Mouse (Mus musculus): ENCODE data around the gene Aldh4a1. TPM values are rescaled to one million over a fixed set of nuclear protein-coding genes. Genes with fewer than 3 reads are reported as not detected.
A peak's percentile ranks its signal among the peaks of the same experiment; 100 is the strongest.

Gene Aldh4a1
- polyA plus RNA-seq, 1 experiment: 6.7 TPM

DNA sequence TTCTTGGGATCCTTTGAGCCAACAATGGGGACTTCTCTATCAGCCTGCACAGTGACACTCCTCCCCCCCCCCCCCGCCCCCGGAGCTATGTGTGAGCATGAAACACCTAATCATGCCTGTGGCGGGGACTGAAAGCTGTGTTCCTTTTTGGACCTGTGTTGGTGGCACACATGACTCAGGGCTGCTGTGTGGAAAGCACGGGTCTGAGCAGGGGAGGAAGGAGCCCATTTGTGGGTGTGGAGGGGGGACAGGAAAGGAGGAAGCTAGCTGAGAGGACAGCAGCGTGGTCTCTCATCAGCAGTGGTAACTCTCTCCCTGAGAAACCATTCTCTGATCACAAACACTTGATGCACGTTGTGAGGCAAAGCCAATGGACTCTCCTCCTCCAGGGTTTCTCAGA lies 18.1 kb downstream of the Aldh4a1 start:
- Histone ChIP-seq H3K36me3 (ENCODE audit: control insufficient read depth, insufficient read depth) (no peaks in the 10 kb centered on the region), H3K79me3 (ENCODE audit: low read depth) (no peaks in the 10 kb centered on the region), H3K79me2 (ENCODE audit: control insufficient read depth, insufficient read depth) (no peaks in the 10 kb centered on the region), H3K27me3 (ENCODE audit: control insufficient read depth, insufficient read depth, insufficient read length) (no peaks in the 10 kb centered on the region), H3K4me3 (ENCODE audit: insufficient read depth, poor library complexity, severe bottlenecking) (no peak overlapping the region), H3ac (ENCODE audit: control insufficient read depth, insufficient read length, low read depth) (no peak overlapping the region)
- TF ChIP-seq USF1 (IDR thresholded peaks at IDR 0.05; ENCODE audit: low read depth) (no peak), MYOD1 (IDR thresholded peaks at IDR 0.05; ENCODE audit: control insufficient read depth, insufficient read length, low read depth) (no peak), MAX (IDR thresholded peaks at IDR 0.05) (no peak)

GRCm38 (mm10) chr4:139641829-139642425 lies 19.3 kb downstream of the Aldh4a1 start:
- Histone ChIP-seq H3K4me3 (ENCODE audit: insufficient read depth, poor library complexity, severe bottlenecking) (no peak overlapping the region), H3K79me2 (ENCODE audit: control insufficient read depth, insufficient read depth) (no peaks in the 10 kb centered on the region), H3K79me3 (ENCODE audit: low read depth) (no peaks in the 10 kb centered on the region), H3K27me3 (ENCODE audit: control insufficient read depth, insufficient read depth, insufficient read length) (no peaks in the 10 kb centered on the region), H3K36me3 (ENCODE audit: control insufficient read depth, insufficient read depth) (no peaks in the 10 kb centered on the region), H3ac (ENCODE audit: control insufficient read depth, insufficient read length, low read depth) (no peak overlapping the region)
- TF ChIP-seq CTCF (IDR thresholded peaks at IDR 0.05; ENCODE audit: control insufficient read depth, insufficient read depth, insufficient read length): no peak
- no peak for TF ChIP-seq USF1 (IDR thresholded peaks at IDR 0.05; ENCODE audit: low read depth)

DNA sequence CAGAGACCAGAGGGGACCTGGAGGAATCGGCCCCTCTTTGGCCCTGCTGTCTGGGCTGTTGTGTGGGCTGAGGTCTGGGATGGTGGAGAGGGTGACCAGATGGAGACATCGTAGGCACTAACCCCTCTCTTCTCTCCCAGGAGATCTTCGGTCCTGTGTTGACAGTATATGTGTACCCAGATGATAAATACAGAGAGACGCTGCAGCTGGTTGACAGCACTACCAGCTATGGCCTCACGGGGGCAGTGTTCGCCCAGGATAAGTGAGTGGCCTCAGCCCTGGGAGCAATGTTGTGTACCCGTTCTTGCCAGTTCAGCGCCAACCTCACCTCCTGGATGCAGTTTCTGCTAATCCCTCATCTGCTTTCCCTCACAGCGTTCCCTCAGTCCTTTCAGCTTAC lies 21.3 kb downstream of the Aldh4a1 start:
- H3K36me3 ChIP-seq (ENCODE audit: control insufficient read depth, insufficient read depth): no peaks in the 10 kb centered on the region
- H3K79me2 ChIP-seq (ENCODE audit: control insufficient read depth, insufficient read depth): no peaks in the 10 kb centered on the region
- H3K79me3 ChIP-seq (ENCODE audit: low read depth): no peaks in the 10 kb centered on the region
- TF ChIP-seq CEBPB (IDR thresholded peaks at IDR 0.05; ENCODE audit: low read depth) (no peak), CTCF (IDR thresholded peaks at IDR 0.05; ENCODE audit: control insufficient read depth, insufficient read depth, insufficient read length) (peak; percentile 85)
- no peaks in the 10 kb centered on the region for H3K27me3 ChIP-seq (ENCODE audit: control insufficient read depth, insufficient read depth, insufficient read length)
- H3ac ChIP-seq (ENCODE audit: control insufficient read depth, insufficient read length, low read depth): no peak overlapping the region
- no peak overlapping the region for H3K4me3 ChIP-seq (ENCODE audit: insufficient read depth, poor library complexity, severe bottlenecking)

DNA sequence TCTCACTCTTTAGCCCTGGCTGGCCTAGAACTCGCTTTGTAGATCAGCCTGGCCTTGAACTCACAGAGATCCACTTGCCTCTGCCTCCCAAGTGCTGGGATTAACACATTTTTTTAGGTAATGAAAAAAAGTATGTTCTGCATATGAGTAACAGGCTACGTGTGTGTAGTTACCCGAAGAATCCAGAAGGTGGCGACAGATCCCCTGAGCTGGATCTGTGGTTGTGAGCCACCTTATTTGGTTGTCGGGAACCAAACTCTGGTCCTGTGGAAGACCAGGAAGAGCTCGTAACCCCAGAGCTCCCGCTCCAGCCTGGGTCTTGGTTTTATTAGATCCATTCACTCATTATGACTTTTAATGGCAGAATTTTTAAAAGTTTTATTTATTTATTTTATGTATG lies 24.2 kb downstream of the Aldh4a1 start:
- H3K27me3 ChIP-seq (ENCODE audit: control insufficient read depth, insufficient read depth, insufficient read length): no peaks in the 10 kb centered on the region
- no peaks in the 10 kb centered on the region for H3K79me3 ChIP-seq (ENCODE audit: low read depth)
- no peak overlapping the region for H3ac ChIP-seq (ENCODE audit: control insufficient read depth, insufficient read length, low read depth)
- H3K36me3 ChIP-seq (ENCODE audit: control insufficient read depth, insufficient read depth): no peaks in the 10 kb centered on the region
- TF ChIP-seq CEBPB (IDR thresholded peaks at IDR 0.05; ENCODE audit: low read depth): no peak
- no peak for TF ChIP-seq MAX (IDR thresholded peaks at IDR 0.05)
- no peak for TF ChIP-seq MYOG (IDR thresholded peaks at IDR 0.05; ENCODE audit: control insufficient read depth, extremely low read depth, insufficient read length)
- no peak for TF ChIP-seq USF1 (IDR thresholded peaks at IDR 0.05; ENCODE audit: low read depth)
- no peak for TF ChIP-seq FOSL1 (IDR thresholded peaks at IDR 0.05; ENCODE audit: insufficient read depth, low read length, poor library complexity, severe bottlenecking)
- TF ChIP-seq MYOD1 (IDR thresholded peaks at IDR 0.05; ENCODE audit: control insufficient read depth, insufficient read length, low read depth): no peak
- no peak for TF ChIP-seq CTCF (IDR thresholded peaks at IDR 0.05; ENCODE audit: control insufficient read depth, insufficient read depth, insufficient read length)
- H3K79me2 ChIP-seq (ENCODE audit: control insufficient read depth, insufficient read depth): no peaks in the 10 kb centered on the region
- H3K4me3 ChIP-seq (ENCODE audit: insufficient read depth, poor library complexity, severe bottlenecking): no peak overlapping the region

DNA sequence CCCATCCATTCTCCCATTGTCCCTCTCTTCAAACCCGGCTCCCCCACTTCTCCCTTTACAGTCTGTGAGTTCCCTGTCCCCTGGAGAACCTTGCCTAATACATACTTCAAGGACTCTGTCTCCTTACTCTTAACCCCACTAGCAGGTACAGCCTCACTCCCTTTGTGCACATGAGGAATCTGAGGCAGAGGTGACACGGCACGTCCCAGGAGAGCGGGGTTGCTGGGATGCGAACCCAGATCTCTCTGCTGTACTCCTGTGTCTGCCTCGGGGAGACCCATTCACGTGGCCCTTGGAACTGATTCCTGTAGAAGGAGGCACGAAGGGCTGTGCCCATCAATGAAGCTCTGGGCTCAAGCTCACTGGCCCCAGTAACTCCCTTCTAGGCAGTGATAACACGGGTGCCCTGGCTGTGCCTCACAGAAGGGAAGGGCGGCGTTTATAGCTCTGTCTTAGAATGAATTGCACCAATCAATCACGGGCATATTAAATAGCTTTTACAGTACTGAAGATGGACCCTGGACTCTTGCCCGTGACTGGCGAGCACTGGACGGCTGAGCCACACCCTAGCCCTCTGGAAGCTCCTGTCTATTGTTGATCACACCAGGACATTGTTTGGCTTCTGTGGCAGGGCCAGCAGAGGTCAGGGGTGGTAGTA lies 27.5 kb downstream of the Aldh4a1 start:
- Histone ChIP-seq H3K79me3 (ENCODE audit: low read depth) (no peaks in the 10 kb centered on the region), H3K4me3 (ENCODE audit: insufficient read depth, poor library complexity, severe bottlenecking) (no peak overlapping the region), H3ac (ENCODE audit: control insufficient read depth, insufficient read length, low read depth) (no peak overlapping the region), H3K27me3 (ENCODE audit: control insufficient read depth, insufficient read depth, insufficient read length) (no peaks in the 10 kb centered on the region), H3K36me3 (ENCODE audit: control insufficient read depth, insufficient read depth) (no peaks in the 10 kb centered on the region), H3K79me2 (ENCODE audit: control insufficient read depth, insufficient read depth) (no peaks in the 10 kb centered on the region)
- no peak for TF ChIP-seq USF1 (IDR thresholded peaks at IDR 0.05; ENCODE audit: low read depth)
- TF ChIP-seq FOSL1 (IDR thresholded peaks at IDR 0.05; ENCODE audit: insufficient read depth, low read length, poor library complexity, severe bottlenecking): no peak
- no peak for TF ChIP-seq MAX (IDR thresholded peaks at IDR 0.05)
- no peak for TF ChIP-seq CTCF (IDR thresholded peaks at IDR 0.05; ENCODE audit: control insufficient read depth, insufficient read depth, insufficient read length)
- no peak for TF ChIP-seq MYOD1 (IDR thresholded peaks at IDR 0.05; ENCODE audit: control insufficient read depth, insufficient read length, low read depth)
- TF ChIP-seq CEBPB (IDR thresholded peaks at IDR 0.05; ENCODE audit: low read depth): no peak
- TF ChIP-seq MYOG (IDR thresholded peaks at IDR 0.05; ENCODE audit: control insufficient read depth, extremely low read depth, insufficient read length): no peak

- Histone ChIP-seq H3K79me3 (ENCODE audit: low read depth) (no peaks in the 10 kb centered on the region), H3K4me3 (ENCODE audit: insufficient read depth, poor library complexity, severe bottlenecking) (no peak overlapping the region), H3ac (ENCODE audit: control insufficient read depth, insufficient read length, low read depth) (no peak overlapping the region), H3K27me3 (ENCODE audit: control insufficient read depth, insufficient read depth, insufficient read length) (no peaks in the 10 kb centered on the region), H3K79me2 (ENCODE audit: control insufficient read depth, insufficient read depth) (no peaks in the 10 kb centered on the region), H3K36me3 (ENCODE audit: control insufficient read depth, insufficient read depth) (no peaks in the 10 kb centered on the region)
- no peak for TF ChIP-seq MYOD1 (IDR thresholded peaks at IDR 0.05; ENCODE audit: control insufficient read depth, insufficient read length, low read depth)
- TF ChIP-seq FOSL1 (IDR thresholded peaks at IDR 0.05; ENCODE audit: insufficient read depth, low read length, poor library complexity, severe bottlenecking): no peak
- no peak for TF ChIP-seq CTCF (IDR thresholded peaks at IDR 0.05; ENCODE audit: control insufficient read depth, insufficient read depth, insufficient read length)
- no peak for TF ChIP-seq USF1 (IDR thresholded peaks at IDR 0.05; ENCODE audit: low read depth)
- no peak for TF ChIP-seq MYOG (IDR thresholded peaks at IDR 0.05; ENCODE audit: control insufficient read depth, extremely low read depth, insufficient read length)
Measured at GRCm38 (mm10) chr4:139650907-139651306, 28.2 kb downstream of the Aldh4a1 start.

Measured in C2C12 (cell line).